Mouse (Mus musculus) liver, embryonic 11.5 days (tissue): Measurements from ENCODE around the gene Pcdh7. TPM values are rescaled to one million over a fixed set of nuclear protein-coding genes. Genes with fewer than 3 reads are reported as not detected.
"Not testable (repeated sequence)": the region's sequence is repeated elsewhere in the genome, so short reads cannot be mapped to it uniquely, and the experiment has no call there.

Source experiments
- ATAC-seq: fragments of 200-750 bp; cut with Nextera tagmentation; replicated peaks from 2 replicates; pipeline ENCODE4 v1.8.0; 2017; ENCODE audit warnings: moderate number of reproducible peaks, mild to moderate bottlenecking, moderate TSS enrichment, moderate library complexity; ENCODE audit not compliant: low FRiP score
- DNase-seq: peaks from one replicate; pipeline ENCODE4 v3.0.0-alpha.2; 2017; ENCODE audit warnings: low spot score
- H3K27ac ChIP-seq: fragments of 300-500 bp; sonication (generic); 2 replicates; pipeline ENCODE4 v1.5.1; 2014; ENCODE audit warnings: mild to moderate bottlenecking, low read depth, low read length, control low read depth
- H3K27me3 ChIP-seq: fragments of 300-500 bp; sonication (generic); replicated peaks from 2 replicates; pipeline ENCODE4 v1.6.1; 2014; ENCODE audit warnings: low read length, mixed read lengths; ENCODE audit not compliant: control insufficient read depth, insufficient read depth
- H3K36me3 ChIP-seq: fragments of 300-500 bp; sonication (generic); 2 replicates; pipeline ENCODE4 v1.6.1; 2014; ENCODE audit warnings: mild to moderate bottlenecking, low read length, moderate library complexity, mixed read lengths; ENCODE audit not compliant: control insufficient read depth, insufficient read depth
- H3K4me1 ChIP-seq: fragments of 300-500 bp; sonication (generic); replicated peaks from 2 replicates; pipeline ENCODE4 v1.6.1; 2014; ENCODE audit warnings: low read length, mixed read lengths; ENCODE audit not compliant: control insufficient read depth, insufficient read depth
- H3K4me2 ChIP-seq: fragments of 300-500 bp; sonication (generic); 2 replicates; pipeline ENCODE4 v1.6.1; 2014; ENCODE audit warnings: mild to moderate bottlenecking, control low read depth, moderate library complexity
- H3K4me3 ChIP-seq: fragments of 300-500 bp; sonication (generic); 2 replicates; pipeline ENCODE4 v1.5.1; 2014; ENCODE audit warnings: low read depth, low read length, control low read depth
- H3K9ac ChIP-seq: fragments of 300-500 bp; sonication (generic); 2 replicates; pipeline ENCODE4 v1.6.1; 2014; ENCODE audit warnings: low read depth, low read length, control low read depth
- H3K9me3 ChIP-seq: fragments of 300-500 bp; sonication (generic); 2 replicates; pipeline ENCODE4 v1.6.1; 2016; ENCODE audit warnings: low read length, inconsistent platforms, mixed read lengths; ENCODE audit not compliant: control insufficient read depth
- WGBS: fragments of 180-500 bp; shearing (Covaris S2); extraction: QIAGEN DNeasy Blood & Tissue Kit; methylation state at CpG from one replicate; pipeline ENCODE4 v1.1.7; 2014; 5-methylcytosine and 5-hydroxymethylcytosine counted together
- polyA plus RNA-seq: library from polyadenylated mRNA; unstranded; fragments of >200 nt; fragmentation: Nextera tagmentation; extraction: Ambion mirVana; gene quantifications from 2 replicates; pipeline ENCODE4 v1.2.1, GENCODE M21; 2014

Gene Pcdh7
- 4.0 and 4.4 TPM in 2 replicates for polyA plus RNA-seq

- Histone ChIP-seq H3K36me3 (no peaks in the 10 kb centered on the region), H3K9me3 (no peaks in the 10 kb centered on the region), H3K27me3 (peaks cover 28% of the 10 kb centered on the region), H3K4me1 (peaks cover 4% of the 10 kb centered on the region), H3K27ac (peak within 1 kb of the TSS; percentile 70), H3K4me3 (peak within 1 kb of the TSS; percentile 65), H3K4me2 (peak within 1 kb of the TSS; percentile 94), H3K9ac (peak within 1 kb of the TSS; percentile 67)
- under 1% methylated on average over 70 of the region's 70 CpGs for WGBS
- ATAC-seq (0 out of 2 replicates have a peak, but pooled peaks have one; percentile 6), DNase-seq (peak; percentile 73)
Measured at GRCm38 (mm10) chr5:57717906-57718875, at the start of gene Pcdh7. Pcdh7 (plus strand) TSS chr5:57717967.

DNA sequence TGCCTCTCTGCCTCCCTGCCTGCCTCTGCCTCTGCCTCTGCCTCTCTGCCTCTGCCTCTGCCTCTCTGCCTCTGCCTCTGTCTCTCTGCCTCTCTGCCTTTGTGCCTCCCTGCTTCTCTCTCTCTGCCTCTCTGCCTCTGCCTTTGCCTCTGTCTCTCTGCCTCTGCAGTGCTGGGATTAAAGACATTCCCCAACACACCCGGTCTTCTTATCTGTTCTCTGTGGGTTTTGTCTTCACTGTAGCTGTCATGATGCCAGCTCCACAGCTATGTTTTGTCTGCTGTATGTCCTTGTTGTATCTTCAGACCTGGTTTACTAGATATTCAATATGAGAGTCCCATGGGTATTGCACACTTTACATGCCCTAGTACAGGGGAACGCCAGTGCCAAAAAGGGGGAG lies 40.8 kb upstream of the Pcdh7 start:
- not testable (repeated sequence) for DNase-seq, H3K4me1 ChIP-seq, H3K9me3 ChIP-seq, H3K4me3 ChIP-seq, H3K4me2 ChIP-seq, H3K36me3 ChIP-seq, H3K27me3 ChIP-seq, H3K9ac ChIP-seq, ATAC-seq, H3K27ac ChIP-seq
- 72% methylated on average over 2 of the region's 2 CpGs for WGBS

DNA sequence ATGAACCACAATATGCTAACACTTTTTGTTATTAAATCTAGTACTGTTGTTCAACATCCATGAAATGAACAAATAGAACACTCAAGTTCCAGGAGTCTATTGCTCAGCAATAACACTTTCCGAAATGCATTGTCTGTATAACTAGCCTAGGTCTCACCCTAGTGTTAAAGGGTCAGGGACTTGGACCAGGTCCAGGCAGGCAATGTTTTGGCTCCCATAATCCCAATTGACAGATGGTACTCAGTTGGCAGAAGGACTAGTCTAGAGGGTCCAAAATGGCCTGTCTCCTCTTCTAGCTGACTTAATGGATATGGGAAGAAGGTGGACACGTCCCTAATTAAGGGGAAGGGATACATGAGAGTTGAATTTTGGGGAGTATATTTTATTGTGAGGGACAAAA lies 9.4 kb upstream of the Pcdh7 start:
- no peak for ATAC-seq
- Histone ChIP-seq H3K27ac (no peak overlapping the region), H3K9ac (no peak overlapping the region), H3K27me3 (no peaks in the 10 kb centered on the region), H3K36me3 (no peaks in the 10 kb centered on the region), H3K4me3 (no peak overlapping the region), H3K4me2 (no peak overlapping the region), H3K4me1 (no peaks in the 10 kb centered on the region), H3K9me3 (no peaks in the 10 kb centered on the region)
- no peak for DNase-seq
- 81% methylated on average over 2 of the region's 2 CpGs for WGBS

DNA sequence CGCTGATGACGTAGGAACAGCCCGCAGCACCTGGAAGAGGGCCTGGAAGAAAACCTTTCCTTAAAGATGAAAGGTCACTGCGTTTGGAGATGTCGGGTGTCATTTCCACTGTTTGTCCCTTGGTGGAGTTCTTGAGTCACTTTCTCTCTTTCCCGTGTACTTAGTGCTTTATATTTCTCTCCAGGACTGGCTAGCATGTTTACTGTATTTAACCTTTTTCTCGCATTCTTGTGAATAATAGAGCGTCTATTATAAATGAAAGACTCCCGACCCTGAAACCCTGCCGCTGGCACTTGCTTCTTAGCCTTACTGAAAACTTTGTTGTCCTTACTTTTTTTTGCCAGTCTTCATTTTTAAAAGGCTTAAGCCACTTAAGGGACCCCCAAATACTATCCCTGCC lies 3.8 kb upstream of the Pcdh7 start:
- peaks cover 7% of the 10 kb centered on the region; the same call in 1 of the 2 replicates for H3K27me3 ChIP-seq
- peak overlapping the region; percentile 94 for H3K4me2 ChIP-seq
- H3K27ac ChIP-seq: no peak overlapping the region
- H3K9ac ChIP-seq: peak overlapping the region; percentile 2; the same call in 1 of the 2 replicates
- no peaks in the 10 kb centered on the region for H3K36me3 ChIP-seq
- under 1% methylated on average over 10 of the region's 10 CpGs for WGBS
- DNase-seq: no peak
- H3K4me3 ChIP-seq: peak overlapping the region; percentile 65
- no peaks in the 10 kb centered on the region for H3K4me1 ChIP-seq
- no peaks in the 10 kb centered on the region for H3K9me3 ChIP-seq
- ATAC-seq: no peak

GRCm38 (mm10) chr5:57714621-57715523 lies 2.9 kb upstream of the Pcdh7 start:
- peaks cover 14% of the 10 kb centered on the region for H3K27me3 ChIP-seq

DNA sequence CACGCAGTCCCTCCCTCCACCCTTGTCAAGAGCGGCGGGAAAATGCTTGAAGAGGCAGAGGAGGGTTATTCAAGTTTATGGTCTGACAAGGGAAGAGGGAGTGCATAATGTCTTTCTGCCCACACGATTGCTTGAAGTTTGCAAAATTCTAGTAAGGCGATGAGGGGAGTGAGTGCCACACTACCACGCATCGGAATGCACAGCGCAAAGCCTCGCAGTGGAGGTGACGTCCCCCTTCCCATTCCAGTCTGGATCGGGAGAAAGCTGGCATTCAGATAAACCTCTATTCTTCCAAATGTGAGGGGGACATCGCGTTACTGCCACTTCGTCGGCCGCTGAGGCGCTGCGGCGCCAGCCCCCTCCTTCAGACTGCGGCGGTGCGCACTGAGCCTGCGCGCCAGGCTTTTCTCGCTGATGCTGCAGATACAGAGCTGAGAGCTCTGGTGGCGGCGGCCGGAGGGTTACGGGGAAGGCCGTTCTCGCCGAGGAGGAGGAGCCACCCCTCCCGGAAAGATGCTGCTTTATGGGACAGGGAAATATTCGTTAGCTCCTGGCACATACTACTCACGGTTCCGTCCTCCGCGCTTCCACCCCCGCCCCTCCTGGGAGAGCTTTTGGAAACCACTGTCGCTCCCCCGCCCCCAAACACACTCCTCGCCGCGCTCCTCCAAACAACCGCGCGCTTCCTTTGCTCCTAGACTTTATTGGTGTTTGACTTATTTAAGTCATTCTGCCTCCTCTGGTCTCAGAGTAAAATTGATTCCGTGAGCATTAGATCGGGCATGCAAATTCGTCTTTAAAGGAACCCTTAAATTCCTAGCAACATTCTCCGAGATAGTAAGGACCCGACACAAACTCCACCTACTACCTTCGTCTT lies 2.0 kb upstream of the Pcdh7 start:
- peak; percentile 78 for DNase-seq
- peak overlapping the region; percentile 94 for H3K4me2 ChIP-seq
- H3K27me3 ChIP-seq: peaks cover 22% of the 10 kb centered on the region
- H3K27ac ChIP-seq: peak overlapping the region; percentile 69
- no peaks in the 10 kb centered on the region for H3K9me3 ChIP-seq
- peak overlapping the region; percentile 65 for H3K4me3 ChIP-seq
- peak overlapping the region; percentile 67 for H3K9ac ChIP-seq
- H3K4me1 ChIP-seq: peaks cover 4% of the 10 kb centered on the region; the same call in 1 of the 2 replicates
- under 1% methylated on average over 53 of the region's 53 CpGs for WGBS
- ATAC-seq: peak; percentile 68
- no peaks in the 10 kb centered on the region for H3K36me3 ChIP-seq

More at GRCm38 (mm10) chr5:57714621-57715523, 2.9 kb upstream of the Pcdh7 start:
- 1% methylated on average over 41 of the region's 45 CpGs for whole genome bisulfite sequencing
- peak overlapping the region; percentile 94 for H3K4me2 ChIP-seq
- peak; percentile 80 for DNase-seq
- peak overlapping the region; percentile 67 for H3K9ac ChIP-seq
- no peaks in the 10 kb centered on the region for H3K36me3 ChIP-seq
- H3K4me1 ChIP-seq: no peaks in the 10 kb centered on the region; the same call in 1 of the 2 replicates
- peak overlapping the region; percentile 69 for H3K27ac ChIP-seq
- peak; percentile 63 for ATAC-seq
- H3K9me3 ChIP-seq: no peaks in the 10 kb centered on the region
- H3K4me3 ChIP-seq: peak overlapping the region; percentile 65

GRCm38 (mm10) chr5:57716421-57717237 lies 1.1 kb upstream of the Pcdh7 start:
- ATAC-seq (no peak), DNase-seq (peak; percentile 64)
- H3K4me1 ChIP-seq: peaks cover 4% of the 10 kb centered on the region; the same call in 1 of the 2 replicates
- 0% methylated on average over 29 of the region's 29 CpGs for WGBS
- H3K9me3 ChIP-seq: no peaks in the 10 kb centered on the region
- H3K27me3 ChIP-seq: peaks cover 28% of the 10 kb centered on the region
- H3K9ac ChIP-seq: peak overlapping the region; percentile 67
- peak overlapping the region; percentile 65 for H3K4me3 ChIP-seq
- H3K4me2 ChIP-seq: peak overlapping the region; percentile 94
- H3K27ac ChIP-seq: peak overlapping the region; percentile 70
- H3K36me3 ChIP-seq: no peaks in the 10 kb centered on the region
